In genomic region chr4:116167404-116167803, GRCm38 (mm10) we compare ENCODE assay signal across 11 mouse cellular contexts. TPM values are rescaled to one million over a fixed set of nuclear protein-coding genes. Genes with fewer than 3 reads are reported as not detected.
DNase-seq lines count a peak whose midpoint lies in the region; ATAC-seq and TF ChIP-seq lines count a peak whose summit lies in the region.
"Had no signal": no experiment of that assay in that cellular context is flagged by ENCODE, and none has a peak within 500 bp of the region (broad histone marks: within the 10 kb centered on the region; RNA-seq: fewer than 3 reads in every experiment).

Tspan1 (minus strand) TSS chr4:116167601.

- TF ChIP-seq CTCF in thymus, adult 2 months (IDR thresholded peaks at IDR 0.05; ENCODE audit: borderline replicate concordance, control insufficient read depth, extremely low read depth, insufficient read depth, low read length, poor library complexity), result no peak

- DNase-seq in cerebellum, postnatal 10 days, result peak; percentile 58 to 60
- peak; percentile 30 for DNase-seq in thymus, adult 2 months
- DNase-seq in thymus, postnatal 10 days (ENCODE audit: low spot score in 2 of 2), result no peak
- DNase-seq in kidney, postnatal 4 days, result peak; percentile 60 to 71
- no peak for DNase-seq in c-Kit-positive CD71-positive TER-119-positive erythroid progenitor cells, embryonic 14.5 days (ENCODE audit: low spot score)
- DNase-seq: adrenal gland, adult 2 months; retina, postnatal 1 day had no signal

- no peaks in the 10 kb centered on the region for H3K27me3 ChIP-seq in thymus, adult 2 months (ENCODE audit: control insufficient read depth, insufficient read depth, low read length)
- no peaks in the 10 kb centered on the region for H3K27me3 ChIP-seq in stomach, embryonic 15.5 days (replicated peaks)
- H3K27me3 ChIP-seq in heart, embryonic 12.5 days (replicated peaks), result no peaks in the 10 kb centered on the region
- H3K27me3 ChIP-seq: midbrain, embryonic 15.5 days had no signal

- H3K9ac ChIP-seq in stomach, embryonic 15.5 days, result no peak within 1 kb of the TSS; the same call in 1 of the 2 replicates
- H3K9ac ChIP-seq in heart, embryonic 12.5 days, result no peak within 1 kb of the TSS
- H3K9ac ChIP-seq: midbrain, embryonic 15.5 days had no signal

- no peak within 1 kb of the TSS for H3K4me3 ChIP-seq in thymus, adult 2 months (ENCODE audit: control insufficient read depth, insufficient read depth, low read length)
- no peak within 1 kb of the TSS; the same call in 1 of the 2 replicates for H3K4me3 ChIP-seq in stomach, embryonic 15.5 days (replicated peaks)
- H3K4me3 ChIP-seq in heart, embryonic 12.5 days, result no peak within 1 kb of the TSS
- H3K4me3 ChIP-seq: midbrain, embryonic 15.5 days had no signal

- H3K9me3 ChIP-seq in stomach, embryonic 15.5 days, result no peaks in the 10 kb centered on the region
- H3K9me3 ChIP-seq in heart, embryonic 12.5 days (replicated peaks), result no peaks in the 10 kb centered on the region
- H3K9me3 ChIP-seq: midbrain, embryonic 15.5 days had no signal

- H3K4me2 ChIP-seq in stomach, embryonic 15.5 days, result peak within 1 kb of the TSS; percentile 35
- H3K4me2 ChIP-seq in heart, embryonic 12.5 days, result no peak within 1 kb of the TSS
- H3K4me2 ChIP-seq: midbrain, embryonic 15.5 days had no signal

- H3K4me1 ChIP-seq in thymus, adult 2 months (replicated peaks; ENCODE audit: control insufficient read depth, insufficient read depth, low read length), result peaks cover 10% of the 10 kb centered on the region
- H3K4me1 ChIP-seq in stomach, embryonic 15.5 days, result peaks cover 5% of the 10 kb centered on the region; the same call in 1 of the 2 replicates
- peaks cover 11% of the 10 kb centered on the region for H3K4me1 ChIP-seq in heart, embryonic 12.5 days (replicated peaks)
- H3K4me1 ChIP-seq: midbrain, embryonic 15.5 days had no signal

- no peak within 1 kb of the TSS for H3K27ac ChIP-seq in thymus, adult 2 months (ENCODE audit: control insufficient read depth, insufficient read depth, low read length)
- no peak within 1 kb of the TSS for H3K27ac ChIP-seq in stomach, embryonic 15.5 days
- no peak within 1 kb of the TSS for H3K27ac ChIP-seq in heart, embryonic 12.5 days (ENCODE audit: poor library complexity, severe bottlenecking)
- H3K27ac ChIP-seq: midbrain, embryonic 15.5 days had no signal

- no peak for ATAC-seq in cerebellum, adult (ENCODE audit: insufficient number of reproducible peaks, low FRiP score, low TSS enrichment)
- peak; percentile 38; the same call in 1 of the 2 replicates for ATAC-seq in stomach, embryonic 15.5 days (ENCODE audit: insufficient read depth, low FRiP score, low read depth)
- ATAC-seq in heart, embryonic 12.5 days (ENCODE audit: insufficient number of reproducible peaks, low FRiP score), result no peak
- ATAC-seq: midbrain, embryonic 15.5 days had no signal

- no peak for TF ChIP-seq POLR2A in thymus, adult 2 months (IDR thresholded peaks at IDR 0.05; ENCODE audit: control insufficient read depth, extremely low read depth, insufficient read depth, low read length, poor library complexity)

- WGBS in thymus, adult 2 months, result 64% methylated on average over 7 of the region's 7 CpGs
- WGBS in stomach, embryonic 15.5 days, result 22% methylated on average over 7 of the region's 7 CpGs
- WGBS in heart, embryonic 12.5 days, result 25% methylated on average over 7 of the region's 7 CpGs

- H3K36me3 ChIP-seq in thymus, adult 2 months (ENCODE audit: control insufficient read depth, insufficient read depth, low read length), result no peaks in the 10 kb centered on the region
- no peaks in the 10 kb centered on the region for H3K36me3 ChIP-seq in stomach, embryonic 15.5 days
- no peaks in the 10 kb centered on the region for H3K36me3 ChIP-seq in heart, embryonic 12.5 days
- H3K36me3 ChIP-seq: midbrain, embryonic 15.5 days had no signal

RNA-seq across cellular contexts. Expression of gene Tspan1, which starts in this region (rescaled TPM):
- 3.0 and 4.1 TPM in 2 replicates for polyA plus RNA-seq in thymus, adult 2 months (2012; rRNA removed)
- 47.5 and 50.8 TPM in 2 replicates for polyA plus RNA-seq in stomach, embryonic 15.5 days (2015; fragmentation: Nextera tagmentation; extraction: Ambion mirVana)
- polyA plus RNA-seq in heart, embryonic 12.5 days (2016; fragmentation: Nextera tagmentation; extraction: Ambion mirVana), result not detected in 2 replicates
- polyA plus RNA-seq: adrenal gland, adult 2 months had no signal

Comparison
In these comparisons a context has a peak if more than half of its experiments do, and no peak if none do; other contexts are left out.
1. DNase-seq: peak in cerebellum, postnatal 10 days (2 of 2), thymus, adult 2 months (single experiment) and kidney, postnatal 4 days (2 of 2); none in thymus, postnatal 10 days (0 of 2) and c-Kit-positive CD71-positive TER-119-positive erythroid progenitor cells, embryonic 14.5 days (single experiment).